In genomic region chr17:5108022-5108421, GRCm38 (mm10) we compare ENCODE assay signal across 18 mouse cellular contexts.
DNase-seq lines count a peak whose midpoint lies in the region; ATAC-seq lines count a peak whose summit lies in the region.
"Had no signal": no experiment of that assay in that cellular context is flagged by ENCODE, and none has a peak within 500 bp of the region (broad histone marks: within the 10 kb centered on the region; RNA-seq: fewer than 3 reads in every experiment).

No protein-coding gene starts in this region.

- H3K4me2 ChIP-seq in hindbrain, embryonic 14.5 days (replicated peaks) = no peak overlapping the region
- no peak overlapping the region for H3K4me2 ChIP-seq in hindbrain, embryonic 16.5 days (ENCODE audit: low read length)
- no peak overlapping the region for H3K4me2 ChIP-seq in neural tube, embryonic 15.5 days
- H3K4me2 ChIP-seq in liver, embryonic 12.5 days = no peak overlapping the region
- H3K4me2 ChIP-seq: lung, embryonic 14.5 days; neural tube, embryonic 12.5 days had no signal

- H3K9ac ChIP-seq in hindbrain, embryonic 14.5 days = no peak overlapping the region
- no peak overlapping the region for H3K9ac ChIP-seq in hindbrain, embryonic 16.5 days (ENCODE audit: low read depth, low read length)
- H3K9ac ChIP-seq in neural tube, embryonic 15.5 days (replicated peaks) = no peak overlapping the region
- H3K9ac ChIP-seq in liver, embryonic 12.5 days = peak overlapping the region; percentile 22; the same call in 1 of the 2 replicates
- H3K9ac ChIP-seq: lung, embryonic 14.5 days; neural tube, embryonic 12.5 days had no signal

- no peaks in the 10 kb centered on the region for H3K9me3 ChIP-seq in hindbrain, embryonic 14.5 days (ENCODE audit: control insufficient read depth, low read length)
- H3K9me3 ChIP-seq in hindbrain, embryonic 16.5 days (ENCODE audit: control insufficient read depth, low read length) = no peaks in the 10 kb centered on the region
- H3K9me3 ChIP-seq in neural tube, embryonic 15.5 days (replicated peaks) = no peaks in the 10 kb centered on the region
- H3K9me3 ChIP-seq in liver, embryonic 12.5 days (replicated peaks) = no peaks in the 10 kb centered on the region
- H3K9me3 ChIP-seq: neural tube, embryonic 12.5 days had no signal

- no peaks in the 10 kb centered on the region for H3K36me3 ChIP-seq in hindbrain, embryonic 14.5 days (replicated peaks; ENCODE audit: control insufficient read depth, insufficient read depth)
- H3K36me3 ChIP-seq in hindbrain, embryonic 16.5 days (ENCODE audit: control insufficient read depth, insufficient read depth, low read length) = no peaks in the 10 kb centered on the region
- no peaks in the 10 kb centered on the region for H3K36me3 ChIP-seq in neural tube, embryonic 15.5 days
- no peaks in the 10 kb centered on the region for H3K36me3 ChIP-seq in liver, embryonic 12.5 days
- H3K36me3 ChIP-seq: neural tube, embryonic 12.5 days had no signal

- no peaks in the 10 kb centered on the region for H3K27me3 ChIP-seq in hindbrain, embryonic 14.5 days (ENCODE audit: control insufficient read depth, insufficient read depth, low read length)
- H3K27me3 ChIP-seq in hindbrain, embryonic 16.5 days (replicated peaks; ENCODE audit: control insufficient read depth, insufficient read depth, low read length) = no peaks in the 10 kb centered on the region
- no peaks in the 10 kb centered on the region for H3K27me3 ChIP-seq in neural tube, embryonic 15.5 days (replicated peaks)
- H3K27me3 ChIP-seq in liver, embryonic 12.5 days (replicated peaks) = no peaks in the 10 kb centered on the region
- H3K27me3 ChIP-seq: neural tube, embryonic 12.5 days had no signal

- WGBS in hindbrain, embryonic 14.5 days = 61% methylated on average over 1 of the region's 1 CpGs
- 65% methylated on average over 1 of the region's 1 CpGs for WGBS in hindbrain, embryonic 16.5 days
- 77% methylated on average over 1 of the region's 1 CpGs for WGBS in neural tube, embryonic 15.5 days
- WGBS in liver, embryonic 12.5 days (ENCODE audit: insufficient replicate concordance) = 42% methylated on average over 1 of the region's 1 CpGs

- intact Hi-C loops in left cerebral cortex, postnatal 4 days (cut with DNase I) = no loop called here

- H3K4me1 ChIP-seq in hindbrain, embryonic 14.5 days (replicated peaks; ENCODE audit: control insufficient read depth, insufficient read depth, low read length) = peaks cover 42% of the 10 kb centered on the region
- H3K4me1 ChIP-seq in hindbrain, embryonic 16.5 days (ENCODE audit: control insufficient read depth, insufficient read depth, low read depth, low read length) = peaks cover 35% of the 10 kb centered on the region
- peaks cover 49% of the 10 kb centered on the region for H3K4me1 ChIP-seq in neural tube, embryonic 15.5 days
- peaks cover 93% of the 10 kb centered on the region for H3K4me1 ChIP-seq in liver, embryonic 12.5 days

- peak overlapping the region; percentile 38; the same call in 1 of the 2 replicates for H3K27ac ChIP-seq in hindbrain, embryonic 14.5 days
- no peak overlapping the region for H3K27ac ChIP-seq in hindbrain, embryonic 16.5 days (ENCODE audit: low read depth, low read length)
- 0 out of 2 replicates have a peak overlapping the region, but pooled peaks have one; percentile 37 for H3K27ac ChIP-seq in neural tube, embryonic 15.5 days (replicated peaks)
- peak overlapping the region; percentile 53 for H3K27ac ChIP-seq in liver, embryonic 12.5 days
- H3K27ac ChIP-seq: neural tube, embryonic 12.5 days had no signal

- ATAC-seq in hindbrain, embryonic 14.5 days (ENCODE audit: low FRiP score) = no peak
- no peak for ATAC-seq in hindbrain, embryonic 16.5 days
- ATAC-seq in neural tube, embryonic 15.5 days (ENCODE audit: low FRiP score) = no peak
- ATAC-seq in liver, embryonic 12.5 days = no peak
- ATAC-seq in erythroid progenitor cell, adult 5-6 weeks (replicated peaks; ENCODE audit: low FRiP score, poor library complexity, severe bottlenecking) = no peak
- ATAC-seq: forebrain, embryonic 16.5 days; hindbrain, postnatal 0 days had no signal

- DNase-seq in hindbrain, embryonic 14.5 days (ENCODE audit: low spot score) = no peak
- no peak for DNase-seq in neural tube, embryonic 10.5 days (ENCODE audit: extremely low spot score, low spot score)
- no peak for DNase-seq in left cerebral cortex, postnatal 4 days
- DNase-seq: adrenal gland, adult 8-10 months; cerebellum, postnatal 36 days; heart, postnatal 14 days; kidney, adult 11 months; kidney, postnatal 36 days; right cerebral cortex, postnatal 25 days; thymus, postnatal 25 days had no signal

- no peak overlapping the region for H3K4me3 ChIP-seq in hindbrain, embryonic 14.5 days (replicated peaks; ENCODE audit: low read length)
- no peak overlapping the region for H3K4me3 ChIP-seq in hindbrain, embryonic 16.5 days (ENCODE audit: low read length)
- H3K4me3 ChIP-seq in neural tube, embryonic 15.5 days (replicated peaks) = no peak overlapping the region
- no peak overlapping the region for H3K4me3 ChIP-seq in liver, embryonic 12.5 days
- H3K4me3 ChIP-seq: neural tube, embryonic 12.5 days had no signal
